Mouse (Mus musculus): Measurements from ENCODE around the gene Rogdi.

The Rogdi gene

DNA sequence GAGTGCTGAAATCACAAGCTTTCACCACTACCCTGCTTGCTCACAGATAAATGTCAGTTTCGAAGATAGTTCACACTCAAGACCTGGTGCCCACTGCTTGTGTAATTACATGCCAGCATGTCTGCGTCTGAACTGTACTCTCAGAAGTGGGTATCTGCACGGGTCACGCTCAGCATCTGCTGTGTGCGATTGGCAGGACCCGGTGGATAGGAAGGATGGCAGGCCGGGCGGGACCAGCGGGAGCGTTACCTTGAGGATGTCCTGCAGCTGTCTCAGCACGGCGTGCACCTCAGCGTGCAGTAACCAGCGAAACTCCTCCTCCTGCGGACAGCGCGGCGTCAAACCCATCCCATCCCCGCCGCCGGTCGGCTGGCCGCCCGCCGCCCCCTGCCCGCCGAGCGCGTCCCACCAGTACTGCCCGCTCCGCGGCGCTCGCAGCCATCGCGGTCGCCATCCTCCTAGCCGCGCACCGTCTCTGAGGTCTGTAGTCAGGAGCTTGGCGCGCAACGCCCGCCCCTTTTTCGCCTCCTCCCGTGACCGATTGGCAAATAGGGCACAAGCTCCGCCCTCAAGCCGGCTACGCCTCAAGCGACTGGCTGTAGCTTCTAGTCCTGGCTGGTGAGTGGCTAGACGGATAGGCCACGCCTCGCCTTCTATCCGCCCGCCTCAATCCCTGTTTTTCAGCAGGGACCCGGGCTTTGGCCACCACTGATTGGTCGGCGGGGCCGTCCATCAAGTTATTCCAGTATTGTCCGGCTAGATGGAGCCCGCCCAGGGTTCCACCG, at the start of gene Rogdi:
Gene Rogdi (minus strand): TSS at position 500 of the 785 bp plus-strand sequence.
- in situ Hi-C loops (cut with MboI, MseI), result no loop called here

DNA sequence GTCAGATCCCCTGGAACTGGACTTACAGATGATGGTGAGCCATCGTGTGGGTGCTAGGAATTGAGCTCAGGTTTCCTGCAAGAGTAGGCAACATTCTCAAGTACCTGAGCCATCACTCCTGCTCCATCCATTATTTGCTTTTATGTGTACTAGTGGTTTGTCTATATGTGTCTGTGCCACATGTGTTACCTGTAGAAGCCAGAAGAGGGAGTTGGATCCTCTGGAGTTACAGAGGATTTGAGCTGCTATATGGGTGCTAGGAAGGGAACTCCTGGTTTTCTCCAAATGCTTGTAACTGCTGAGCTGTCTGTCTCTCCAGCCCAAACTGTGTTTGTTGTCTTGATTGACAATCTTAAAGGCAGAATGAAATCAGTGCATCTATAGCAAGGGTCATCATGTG, 44.8 kb upstream of the Rogdi start:
- in situ Hi-C loops (cut with MboI, MseI), result no loop called here

DNA sequence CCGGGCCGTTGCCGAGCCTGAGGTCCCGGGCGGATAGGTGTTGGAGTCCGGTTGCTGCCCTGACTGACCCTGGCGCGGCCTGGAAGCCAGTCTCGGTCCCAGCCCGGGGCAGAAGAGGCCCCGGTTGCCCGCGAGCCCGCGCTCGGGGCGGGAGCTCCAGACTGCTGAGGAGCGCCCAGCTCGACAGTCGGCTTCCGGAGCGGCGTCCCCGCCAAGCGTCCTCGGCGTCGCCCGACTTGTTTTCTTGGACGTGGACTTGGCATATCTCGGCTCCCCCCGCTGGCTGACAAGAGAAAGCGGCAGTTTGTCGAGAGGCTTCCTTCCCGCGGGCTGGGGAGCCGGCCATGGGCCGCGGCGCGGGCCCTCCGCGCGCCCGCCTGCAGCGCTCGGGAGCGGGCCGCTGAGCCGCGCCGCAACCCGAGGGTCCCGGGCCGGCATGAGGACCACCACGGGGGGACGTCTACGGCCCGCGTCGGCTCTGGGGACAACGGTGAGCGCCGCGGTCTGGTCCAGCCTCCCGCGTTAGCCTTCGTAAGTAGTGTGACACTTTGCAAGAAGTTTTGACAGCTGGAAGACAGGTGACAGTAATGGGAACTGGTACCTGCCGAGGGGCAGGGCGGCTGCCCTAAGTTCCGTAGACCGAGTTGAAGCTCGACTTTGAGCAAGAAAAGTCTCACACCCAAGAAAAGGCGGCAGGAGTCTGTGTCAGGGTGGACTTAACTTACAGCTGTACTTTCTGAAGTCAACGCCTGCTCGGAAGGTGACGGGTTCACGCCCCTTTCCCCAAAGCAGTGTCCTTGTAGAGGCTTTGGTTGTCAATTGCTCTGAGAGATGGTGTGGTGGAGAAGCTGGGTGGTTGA, 37.1 kb upstream of the Rogdi start:
- in situ Hi-C loops (cut with MboI, MseI), result no loop called here

DNA sequence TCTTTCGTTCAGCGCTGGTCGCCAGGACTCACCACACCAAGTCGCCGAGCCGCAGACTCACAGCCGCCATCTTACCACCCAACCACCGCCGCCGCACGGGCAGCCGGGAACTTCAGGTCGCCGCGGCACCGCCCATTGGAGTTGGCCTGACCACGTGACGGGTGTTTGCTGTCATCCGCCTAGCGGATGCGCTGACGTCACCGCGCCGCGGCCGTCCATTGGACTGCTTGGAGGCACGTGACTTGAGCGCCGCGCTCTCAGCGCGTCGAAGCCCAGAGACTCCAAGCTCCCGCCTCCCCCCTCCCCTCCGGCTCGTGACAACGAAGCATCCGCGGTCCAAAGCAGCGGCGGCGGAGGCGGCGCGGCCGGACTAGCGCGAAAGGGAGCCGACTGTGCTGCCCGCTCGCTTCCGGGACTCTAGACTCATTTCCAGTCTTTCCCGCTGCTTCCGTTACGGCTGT, 36.5 kb upstream of the Rogdi start, which contains the start of the genes Glyr1 and Ubn1:
Gene Glyr1 (minus strand): TSS at position 90 of the 461 bp plus-strand sequence.
Gene Ubn1 (plus strand): TSS at position 284 of the 461 bp plus-strand sequence.
- in situ Hi-C loops (cut with MboI, MseI), result no loop called here

DNA sequence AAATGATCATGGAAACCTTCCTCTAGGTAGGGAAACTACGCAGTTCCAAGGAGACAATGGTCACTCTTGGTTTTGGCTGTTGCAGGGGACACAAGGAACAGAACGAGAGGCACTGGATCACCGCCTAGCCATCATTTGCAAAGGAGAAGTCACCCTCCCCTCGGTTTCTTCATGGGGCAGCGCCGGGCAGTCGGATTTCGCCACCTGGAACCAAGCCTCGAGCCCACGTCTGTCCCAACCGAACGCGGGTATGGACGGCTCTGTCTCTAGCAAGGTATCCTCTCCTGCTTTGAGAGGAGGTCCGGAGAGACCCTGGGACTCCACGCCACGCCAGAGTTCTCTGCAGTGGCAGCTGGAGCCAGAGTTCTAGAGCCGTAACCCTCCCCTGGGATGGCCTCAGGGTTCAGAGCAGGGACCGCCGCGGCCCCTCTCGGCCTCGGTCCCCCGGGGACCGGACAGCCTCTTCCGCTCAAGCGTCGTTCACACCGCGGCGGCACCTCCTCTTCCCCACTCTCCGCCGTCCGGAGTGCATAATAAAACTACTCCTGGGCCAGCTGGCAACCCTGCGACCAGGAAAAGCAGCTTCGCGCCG, 35.9 kb upstream of the Rogdi start:
- in situ Hi-C loops (cut with MboI, MseI), result no loop called here

DNA sequence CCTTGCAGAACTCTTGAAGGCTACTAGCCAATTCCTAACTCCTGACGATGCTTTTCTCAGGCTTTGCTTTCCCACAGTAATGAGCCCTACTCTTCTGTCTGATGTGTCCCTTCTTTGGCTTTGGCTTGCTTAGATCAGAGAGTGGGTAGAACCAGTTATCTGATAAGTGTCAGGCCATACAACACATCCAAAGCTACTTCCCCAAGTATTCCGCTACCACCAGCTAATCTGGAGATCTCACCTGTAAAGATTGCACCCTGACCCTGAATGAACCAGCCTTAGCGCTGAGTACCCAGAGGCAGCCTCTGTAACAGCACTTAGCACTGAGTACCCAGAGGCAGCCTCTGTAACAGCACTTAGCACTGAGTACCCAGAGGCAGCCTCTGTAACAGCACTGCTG, 32.0 kb upstream of the Rogdi start:
- in situ Hi-C loops (cut with MboI, MseI), result no loop called here

DNA sequence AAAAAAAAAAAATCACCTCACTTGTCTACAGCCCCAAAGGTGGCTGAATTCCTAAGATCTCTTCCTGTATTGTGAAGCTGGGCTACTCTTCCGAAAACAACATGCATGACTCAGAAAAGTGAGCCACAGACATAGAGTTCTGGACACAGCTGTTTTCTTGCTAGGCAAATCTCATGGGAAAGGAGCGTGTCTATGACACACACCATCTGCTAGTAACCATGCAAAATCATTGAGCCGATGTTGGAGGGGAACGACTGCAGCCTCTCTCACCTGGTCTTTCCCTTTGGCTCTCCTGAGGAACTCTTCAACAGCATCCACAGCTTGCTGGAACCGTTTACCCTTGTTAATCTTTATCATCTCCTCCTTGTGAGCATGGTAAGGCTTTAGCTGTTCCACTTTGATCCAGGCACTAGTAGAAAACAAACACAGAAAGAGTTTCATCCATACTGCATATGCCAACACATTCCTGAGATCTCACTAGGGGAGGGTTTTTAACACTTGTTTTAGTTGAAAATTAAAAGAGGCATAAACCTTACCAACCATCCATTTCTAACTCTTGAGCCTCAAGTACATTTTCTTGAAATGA, 23.4 kb upstream of the Rogdi start:
- in situ Hi-C loops (cut with MboI, MseI), result no loop called here

DNA sequence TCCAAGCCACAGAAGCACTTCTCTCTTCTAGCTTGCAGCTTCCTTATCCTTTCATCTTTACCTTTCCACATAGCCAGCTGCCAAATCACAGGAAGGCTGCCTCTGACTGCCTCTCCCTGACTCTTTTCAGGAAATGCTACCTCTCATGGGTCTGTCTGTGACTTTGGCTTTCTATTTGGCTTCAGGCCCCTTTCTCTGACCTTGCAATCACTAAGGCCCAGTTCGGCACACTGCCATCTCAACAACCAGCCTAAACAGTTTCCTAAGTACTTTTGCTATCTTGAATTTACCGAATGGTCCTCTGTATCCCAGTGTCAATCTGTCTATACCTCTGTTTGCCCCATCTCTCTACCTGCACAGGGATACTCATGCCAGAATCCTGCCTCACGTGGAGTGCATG, 22.2 kb upstream of the Rogdi start:
- in situ Hi-C loops (cut with MboI, MseI), result no loop called here

DNA sequence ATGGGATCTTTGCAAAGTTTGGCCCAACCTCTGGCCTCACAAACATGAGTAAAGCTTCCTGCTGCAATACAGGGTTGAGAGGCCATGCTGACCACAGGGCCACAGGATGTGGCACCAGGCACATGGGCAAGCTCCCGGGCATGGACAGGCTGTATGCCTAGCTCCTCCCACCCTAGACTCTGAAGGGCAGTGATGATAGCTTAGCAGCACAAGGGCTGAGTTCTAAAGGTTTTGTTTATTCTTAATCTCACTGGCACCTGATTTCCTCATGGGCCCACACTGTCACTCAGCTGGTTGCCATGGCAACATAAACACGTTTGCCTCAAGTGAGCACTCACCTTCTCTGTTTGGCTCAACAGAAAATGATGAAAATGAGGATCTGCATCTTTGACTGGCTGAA, 16.5 kb upstream of the Rogdi start:
- in situ Hi-C loops (cut with MboI, MseI), result no loop called here

DNA sequence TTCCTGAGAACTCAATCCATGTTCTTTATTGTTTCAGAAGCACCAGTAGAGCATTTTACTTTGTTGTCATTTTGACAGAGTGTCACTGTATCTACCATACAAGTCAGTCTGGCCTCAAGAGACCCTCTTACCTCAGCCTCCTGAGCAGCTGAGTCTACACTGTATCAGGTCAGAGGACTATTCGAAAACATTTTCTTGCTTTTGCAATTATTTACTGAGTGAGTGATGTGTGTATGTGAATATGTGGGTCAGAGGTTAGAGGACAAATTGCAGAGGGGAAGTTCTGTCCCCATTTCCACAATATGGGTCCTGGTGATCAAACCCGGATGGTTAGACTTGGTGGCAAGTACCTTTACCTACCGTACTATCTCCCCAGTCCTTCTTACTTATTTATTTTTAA, 10.7 kb upstream of the Rogdi start:
- in situ Hi-C loops (cut with MboI, MseI), result no loop called here

DNA sequence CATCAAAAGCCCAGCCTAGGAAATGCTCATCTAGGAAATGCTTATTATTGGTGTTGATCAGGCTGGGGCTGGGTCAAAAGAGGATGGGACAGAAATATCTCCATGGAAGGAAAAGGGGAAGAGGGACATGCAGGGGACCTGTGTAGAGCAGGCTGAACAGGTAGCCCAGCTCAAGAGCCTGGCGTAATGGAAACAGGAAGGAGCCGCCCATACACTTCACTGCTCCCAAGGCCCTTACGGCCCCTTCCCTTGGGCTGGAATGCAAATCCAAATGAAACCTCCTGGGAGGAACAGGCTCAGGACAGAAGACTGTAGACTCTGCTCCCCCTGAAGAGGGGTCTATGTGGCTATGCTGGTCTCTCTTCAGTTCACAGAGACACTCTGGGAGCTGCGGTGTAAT, 1.2 kb upstream of the Rogdi start:
- in situ Hi-C loops (cut with MboI, MseI), result no loop called here

DNA sequence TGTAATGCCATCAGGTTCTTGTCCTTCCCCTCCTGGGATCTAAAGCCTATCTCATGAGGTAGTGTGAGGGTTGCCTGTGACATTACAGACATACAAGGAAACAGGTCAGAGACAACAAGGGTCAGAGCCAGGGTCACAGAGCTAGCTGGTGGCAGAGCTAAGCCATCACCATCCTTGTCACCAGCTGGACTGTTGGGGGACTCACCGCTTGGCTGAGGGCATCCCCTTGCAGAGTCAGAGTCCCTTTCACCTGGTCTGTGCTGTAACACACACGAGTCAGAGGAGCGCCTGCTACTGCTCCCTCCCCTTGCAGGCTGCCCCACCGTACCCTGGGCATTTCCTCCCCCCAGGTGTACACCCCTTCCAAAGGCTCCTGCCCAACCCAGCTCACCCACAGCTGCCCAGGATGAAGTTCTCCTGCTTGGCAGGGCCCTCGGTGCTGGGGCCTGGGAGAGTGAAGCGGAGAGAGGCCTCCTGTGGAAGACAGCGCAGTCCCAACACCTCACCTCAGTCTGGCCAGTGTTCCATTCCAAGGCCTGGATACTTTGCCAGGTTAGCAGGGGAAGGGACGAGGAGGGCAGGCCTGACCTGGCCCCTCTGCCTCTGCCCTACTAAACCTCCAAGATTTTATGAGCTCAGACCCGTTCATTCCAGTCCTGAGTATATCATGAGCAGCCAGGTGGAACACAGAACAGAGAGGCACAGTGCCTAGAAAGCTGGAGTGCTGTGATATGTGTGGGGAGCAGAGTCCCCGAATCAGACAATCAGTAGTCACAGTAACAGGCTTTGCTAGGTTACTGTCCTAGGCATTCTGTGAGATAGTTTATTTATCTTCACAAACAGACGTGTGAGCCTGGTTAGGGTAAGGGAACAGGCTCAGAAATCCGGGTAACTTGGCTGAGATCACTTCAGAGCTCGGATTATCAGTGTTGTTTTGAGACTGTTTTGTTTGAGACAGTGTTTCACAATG, 1.0 kb downstream of the Rogdi start:
- in situ Hi-C loops (cut with MboI, MseI), result no loop called here

DNA sequence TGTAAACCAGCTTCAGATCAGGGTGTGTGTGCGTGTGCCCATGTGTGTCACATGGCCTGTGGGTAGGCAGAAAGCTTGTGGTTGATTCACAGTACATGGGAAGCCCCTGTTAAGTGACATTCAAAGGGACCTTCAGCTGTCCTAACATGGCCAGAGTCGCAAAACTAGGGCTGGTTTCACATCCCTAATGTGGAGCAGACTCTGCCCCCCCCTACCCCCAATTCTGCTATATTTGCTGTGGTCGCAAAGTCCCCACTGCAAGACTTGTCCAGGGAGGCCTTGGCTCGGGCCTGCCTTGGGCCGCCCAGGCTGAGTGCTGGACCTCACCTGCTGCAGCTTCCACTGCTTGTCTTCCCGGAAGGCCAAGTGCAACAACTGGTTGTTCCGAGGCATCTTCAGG, 2.1 kb downstream of the Rogdi start:
- in situ Hi-C loops (cut with MboI, MseI), result no loop called here

DNA sequence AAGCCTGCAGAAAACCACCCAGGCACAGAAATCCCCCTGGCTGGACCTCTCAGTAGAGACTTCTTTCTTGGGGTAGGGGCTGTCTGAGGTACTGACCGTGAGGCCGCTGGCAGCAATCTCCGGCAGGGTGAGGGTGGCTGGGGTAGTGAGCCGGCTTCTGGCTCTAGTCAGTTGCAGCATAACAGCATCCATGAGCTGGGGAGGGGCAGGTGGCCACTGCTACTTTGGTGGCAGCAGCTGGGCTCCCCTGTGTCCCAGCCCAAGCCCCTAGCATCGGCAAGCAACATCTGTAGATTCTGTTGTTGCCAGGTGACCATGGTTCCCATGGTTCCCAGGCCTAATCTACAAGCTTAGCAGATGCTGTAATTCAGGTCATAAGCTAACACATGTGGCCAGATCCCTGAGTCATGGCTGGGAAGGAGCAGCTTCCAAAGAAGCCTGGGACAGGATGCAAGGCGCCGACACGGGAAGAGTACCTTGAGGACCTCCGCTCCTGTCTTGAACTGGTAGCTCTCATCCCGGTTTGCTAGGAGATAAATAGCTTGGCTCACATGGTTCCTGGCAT, 2.9 kb downstream of the Rogdi start:
- in situ Hi-C loops (cut with MboI, MseI), result no loop called here

DNA sequence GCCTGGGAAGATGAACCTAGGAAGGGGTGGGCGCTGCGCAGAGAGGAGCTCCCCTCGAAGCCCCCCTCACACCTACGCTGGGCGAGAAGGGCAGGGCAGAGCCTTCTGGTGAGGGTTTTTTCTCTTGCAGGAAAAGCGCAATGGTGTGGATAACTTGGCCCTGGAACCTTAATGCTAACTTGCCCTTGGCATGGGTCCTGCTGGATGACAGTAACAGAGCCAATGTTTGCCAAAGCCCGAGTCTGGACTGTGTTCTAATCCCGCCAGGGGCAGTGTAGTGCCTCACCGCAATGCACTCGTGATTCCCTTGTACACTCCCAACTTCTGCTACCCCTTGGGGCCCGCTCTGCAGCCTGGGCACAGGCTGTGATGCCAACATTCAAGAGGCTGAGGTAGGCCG, 5.3 kb downstream of the Rogdi start:
- in situ Hi-C loops (cut with MboI, MseI), result no loop called here

DNA sequence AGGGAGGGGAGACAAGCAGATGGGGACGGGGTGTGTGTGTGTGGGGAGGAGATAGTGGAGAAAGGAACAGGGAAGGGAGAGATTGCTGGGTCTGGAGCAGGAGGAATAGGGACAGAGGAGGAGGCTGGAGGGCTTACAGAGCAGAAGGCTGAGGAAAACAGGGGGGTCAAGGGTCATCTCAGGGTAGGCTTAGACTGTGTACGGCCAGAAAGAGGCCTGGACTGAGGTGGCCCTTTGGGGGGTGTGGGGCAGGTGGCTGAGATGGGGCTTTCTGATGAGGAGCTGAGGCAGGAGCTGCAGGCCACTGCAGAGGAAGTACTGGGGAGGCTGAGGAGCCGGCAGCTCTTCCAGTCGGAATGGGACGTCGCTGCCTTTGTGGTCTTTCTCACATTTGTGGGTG, 5.9 kb downstream of the Rogdi start:
- in situ Hi-C loops (cut with MboI, MseI), result no loop called here

DNA sequence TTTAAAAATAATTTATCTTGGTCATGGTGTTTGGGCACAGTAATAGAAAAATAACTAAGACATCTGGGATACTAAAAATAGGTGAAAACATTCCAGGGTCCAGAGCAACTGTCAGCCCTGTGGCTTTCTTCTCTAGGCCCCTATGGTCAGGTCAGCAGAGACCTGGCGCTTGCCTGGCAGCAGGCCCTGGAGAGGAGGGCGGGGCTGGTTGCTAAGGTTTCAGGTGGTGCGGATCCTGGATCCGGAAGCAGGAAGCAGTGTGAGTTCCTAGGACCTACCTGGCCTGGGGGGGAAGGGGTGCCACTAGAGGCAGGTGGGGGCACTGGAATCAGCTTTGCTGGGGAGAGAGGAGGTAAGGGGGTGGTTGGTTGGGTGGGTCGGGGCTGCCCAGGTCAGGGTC, 6.3 kb downstream of the Rogdi start, which contains the start of gene Smim22:
Gene Smim22 (plus strand): TSS at position 222 of the 400 bp plus-strand sequence.
- in situ Hi-C loops (cut with MboI, MseI), result no loop called here

DNA sequence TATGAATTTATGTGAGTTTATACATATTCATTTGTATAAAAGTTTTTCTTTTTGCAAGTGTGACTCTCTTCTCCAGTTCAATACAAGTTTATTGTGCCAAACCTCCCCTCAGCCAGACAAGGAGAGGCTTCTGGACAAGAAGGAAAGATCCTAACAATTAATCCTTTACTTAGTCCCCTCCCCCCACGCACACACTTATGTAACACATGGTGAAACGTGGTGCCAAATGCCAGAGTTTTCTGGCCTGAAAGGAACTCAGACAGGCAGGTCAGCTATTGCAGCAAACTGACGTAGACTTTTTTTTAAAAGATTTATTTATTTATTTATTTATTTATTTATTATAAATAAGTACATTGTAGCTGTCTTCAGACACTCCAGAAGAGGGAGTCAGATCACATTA, 12.7 kb downstream of the Rogdi start:
- in situ Hi-C loops (cut with MboI, MseI), result no loop called here

DNA sequence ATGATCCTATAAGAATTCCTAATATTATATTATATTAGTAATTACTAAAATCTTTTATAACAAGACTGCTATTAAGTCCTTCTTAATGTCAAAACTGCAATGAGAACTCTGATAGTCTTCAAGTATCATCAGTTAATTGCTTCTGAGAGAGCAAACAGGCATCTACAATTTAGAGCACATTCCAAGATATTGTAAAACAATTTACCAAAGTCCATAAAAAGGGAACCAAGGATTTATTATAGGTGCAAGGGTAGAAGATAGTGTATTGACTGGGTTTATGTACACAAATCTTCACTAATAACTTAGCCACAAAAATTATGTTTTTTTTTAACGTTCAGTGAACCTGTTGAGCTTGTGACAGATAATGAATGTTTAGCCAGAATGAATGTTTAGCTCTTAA, 14.4 kb downstream of the Rogdi start:
- in situ Hi-C loops (cut with MboI, MseI), result no loop called here

DNA sequence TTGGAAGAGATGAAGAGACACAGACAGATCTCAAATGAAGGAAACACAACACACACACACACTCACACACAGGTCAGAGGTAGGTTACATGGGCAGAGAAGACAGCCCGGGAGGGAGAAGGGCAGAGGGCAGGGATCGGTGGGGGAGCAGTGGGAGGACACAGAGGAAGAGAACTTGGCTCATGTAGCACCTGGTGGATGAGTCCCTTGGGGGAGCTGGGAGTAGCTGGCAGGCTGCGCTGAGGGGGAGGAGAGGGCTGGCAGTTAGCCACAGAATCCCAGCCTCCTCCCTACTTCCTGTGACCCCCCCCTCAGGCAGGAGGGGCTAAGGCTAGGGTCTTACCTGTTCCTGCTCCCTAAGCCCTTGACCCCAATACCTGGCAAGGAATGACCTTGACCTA, 15.8 kb downstream of the Rogdi start, which contains the start of gene Sept12:
Gene Sept12 (minus strand): TSS at position 300 of the 400 bp plus-strand sequence.
- in situ Hi-C loops (cut with MboI, MseI), result no loop called here
